Mouse (Mus musculus): ENCODE measurements around the gene Zfp691. TPM values are rescaled to one million over a fixed set of nuclear protein-coding genes. Genes with fewer than 3 reads are reported as not detected.

Gene Zfp691
- polyA plus RNA-seq, 1 experiment from 2014 or later, result 9.3 TPM

DNA sequence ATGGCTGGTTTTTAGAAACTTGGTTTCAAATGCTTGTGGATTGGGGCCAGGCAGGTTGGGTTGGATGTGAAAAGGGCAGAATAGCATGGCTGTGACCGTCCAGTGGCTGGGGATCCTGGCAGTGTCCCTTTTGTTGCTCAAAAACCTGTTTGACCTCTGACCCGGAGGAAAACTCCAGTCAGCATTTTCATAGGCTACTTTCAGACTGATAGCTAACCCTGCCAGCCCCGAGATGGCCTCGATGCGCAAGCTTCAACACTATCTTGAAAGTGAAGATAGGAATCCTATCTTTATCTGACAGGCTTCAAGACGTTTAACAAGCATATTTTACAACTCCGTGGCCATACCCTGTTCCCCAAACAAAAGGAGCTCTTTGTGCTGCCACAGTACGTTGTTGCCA lies 36.7 kb downstream of the Zfp691 start:
- Histone ChIP-seq H3K27ac (ENCODE audit: low read length) (no peak overlapping the region), H3K4me2 (ENCODE audit: low read depth, low read length) (no peak overlapping the region), H3K36me3 (ENCODE audit: control insufficient read depth, insufficient read depth, low read length) (peaks cover 47% of the 10 kb centered on the region), H3K4me3 (ENCODE audit: low read length) (no peak overlapping the region), H3K9me3 (ENCODE audit: control insufficient read depth, low read length) (no peaks in the 10 kb centered on the region), H3K4me1 (replicated peaks; ENCODE audit: control insufficient read depth, insufficient read depth, low read length) (peaks cover 4% of the 10 kb centered on the region; the same call in 1 of the 2 replicates), H3K9ac (ENCODE audit: low read length) (no peak overlapping the region), H3K27me3 (ENCODE audit: control insufficient read depth, insufficient read depth, low read depth, low read length) (no peaks in the 10 kb centered on the region)
- 70% methylated on average over 8 of the region's 8 CpGs for WGBS
- ATAC-seq (ENCODE audit: low read depth), result no peak

DNA sequence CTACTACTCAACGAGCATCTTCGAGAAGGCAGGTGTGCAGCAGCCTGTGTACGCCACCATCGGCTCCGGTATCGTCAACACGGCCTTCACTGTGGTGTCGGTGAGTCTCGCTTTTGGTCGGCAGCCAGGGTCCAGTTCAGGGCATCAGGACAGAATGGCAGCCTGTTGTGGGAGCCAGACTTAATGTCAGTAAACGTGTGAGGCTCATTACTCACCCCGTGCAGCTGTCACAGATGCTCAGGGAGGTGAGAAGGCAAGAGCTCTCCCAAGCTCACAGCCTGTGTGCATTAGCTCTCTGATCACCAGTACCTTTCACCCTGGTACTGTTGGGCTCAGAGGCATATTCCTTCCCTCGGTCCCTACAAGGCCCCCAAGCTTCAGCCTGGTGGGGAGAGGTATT lies 40.1 kb downstream of the Zfp691 start:
- Histone ChIP-seq H3K9me3 (ENCODE audit: control insufficient read depth, low read length) (no peaks in the 10 kb centered on the region), H3K27me3 (ENCODE audit: control insufficient read depth, insufficient read depth, low read depth, low read length) (no peaks in the 10 kb centered on the region), H3K36me3 (ENCODE audit: control insufficient read depth, insufficient read depth, low read length) (peaks cover 54% of the 10 kb centered on the region), H3K9ac (ENCODE audit: low read length) (no peak overlapping the region), H3K27ac (ENCODE audit: low read length) (no peak overlapping the region), H3K4me3 (ENCODE audit: low read length) (no peak overlapping the region), H3K4me2 (ENCODE audit: low read depth, low read length) (no peak overlapping the region), H3K4me1 (replicated peaks; ENCODE audit: control insufficient read depth, insufficient read depth, low read length) (peaks cover 4% of the 10 kb centered on the region; the same call in 1 of the 2 replicates)
- WGBS, result 87% methylated on average over 13 of the region's 13 CpGs
- no peak for ATAC-seq (ENCODE audit: low read depth)

DNA sequence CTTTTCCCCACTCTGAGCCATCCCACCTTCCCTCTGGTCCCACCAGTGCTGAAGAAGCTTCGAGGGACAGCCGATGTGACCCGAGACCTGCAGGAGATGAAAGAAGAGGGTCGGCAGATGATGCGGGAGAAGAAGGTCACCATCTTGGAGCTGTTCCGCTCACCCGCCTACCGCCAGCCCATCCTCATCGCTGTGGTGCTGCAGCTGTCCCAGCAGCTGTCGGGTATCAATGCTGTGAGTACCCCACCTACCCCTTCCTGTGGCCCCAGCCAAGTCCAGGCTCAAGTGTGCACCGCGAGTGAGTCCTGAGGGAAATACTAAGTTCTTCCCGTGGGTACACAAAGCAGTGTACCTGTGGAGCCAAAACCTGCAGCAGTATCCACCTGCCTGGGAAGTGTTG lies 40.7 kb downstream of the Zfp691 start:
- no peaks in the 10 kb centered on the region for H3K27me3 ChIP-seq (ENCODE audit: control insufficient read depth, insufficient read depth, low read depth, low read length)
- peaks cover 4% of the 10 kb centered on the region; the same call in 1 of the 2 replicates for H3K4me1 ChIP-seq (replicated peaks; ENCODE audit: control insufficient read depth, insufficient read depth, low read length)
- H3K36me3 ChIP-seq (ENCODE audit: control insufficient read depth, insufficient read depth, low read length), result peaks cover 54% of the 10 kb centered on the region
- no peaks in the 10 kb centered on the region for H3K9me3 ChIP-seq (ENCODE audit: control insufficient read depth, low read length)
- H3K9ac ChIP-seq (ENCODE audit: low read length), result no peak overlapping the region
- no peak for ATAC-seq (ENCODE audit: low read depth)
- H3K27ac ChIP-seq (ENCODE audit: low read length), result no peak overlapping the region
- H3K4me2 ChIP-seq (ENCODE audit: low read depth, low read length), result no peak overlapping the region
- 88% methylated on average over 13 of the region's 13 CpGs for WGBS
- no peak overlapping the region for H3K4me3 ChIP-seq (ENCODE audit: low read length)

DNA sequence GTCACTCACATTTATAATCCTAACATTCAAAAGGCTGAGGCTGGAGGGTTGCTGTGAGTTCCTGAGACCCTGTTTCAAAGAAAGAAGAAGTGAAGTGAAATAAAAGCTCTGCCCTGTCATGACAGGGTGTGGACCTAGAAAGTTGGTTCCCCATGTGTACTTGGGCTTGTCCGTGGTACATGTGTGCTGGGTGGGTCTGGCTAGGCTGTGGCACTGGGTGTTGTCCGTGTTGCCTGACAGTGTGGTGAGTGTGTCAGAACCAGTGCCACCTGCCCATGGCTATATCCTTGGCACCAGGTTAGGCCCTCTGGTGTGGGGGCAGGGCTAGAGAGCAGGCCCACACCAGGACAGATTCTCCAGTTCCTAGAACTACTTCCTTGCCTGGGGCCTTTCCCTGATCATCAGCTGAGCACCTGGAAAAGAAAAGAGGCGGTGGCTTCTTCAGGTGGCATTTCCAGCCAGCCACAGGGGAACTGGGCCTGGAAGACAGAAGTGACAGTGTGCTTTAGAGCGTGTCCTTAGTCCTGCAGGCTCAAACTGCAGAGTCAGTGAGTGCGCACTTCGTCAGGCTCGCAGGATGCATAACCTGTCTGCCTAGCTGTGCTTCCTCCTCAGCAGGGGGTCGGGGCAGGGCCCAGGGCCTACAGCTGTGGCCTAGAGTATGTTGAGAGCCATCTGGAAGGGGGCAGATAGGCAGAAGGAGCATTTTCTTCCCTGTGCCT lies 42.6 kb downstream of the Zfp691 start:
- Histone ChIP-seq H3K4me3 (ENCODE audit: low read length) (no peak overlapping the region), H3K36me3 (ENCODE audit: control insufficient read depth, insufficient read depth, low read length) (peaks cover 44% of the 10 kb centered on the region), H3K4me1 (replicated peaks; ENCODE audit: control insufficient read depth, insufficient read depth, low read length) (no peaks in the 10 kb centered on the region), H3K4me2 (ENCODE audit: low read depth, low read length) (no peak overlapping the region), H3K27me3 (ENCODE audit: control insufficient read depth, insufficient read depth, low read depth, low read length) (no peaks in the 10 kb centered on the region), H3K9ac (ENCODE audit: low read length) (no peak overlapping the region), H3K27ac (ENCODE audit: low read length) (no peak overlapping the region), H3K9me3 (ENCODE audit: control insufficient read depth, low read length) (no peaks in the 10 kb centered on the region)
- 84% methylated on average over 8 of the region's 8 CpGs for WGBS
- no peak for ATAC-seq (ENCODE audit: low read depth)

DNA sequence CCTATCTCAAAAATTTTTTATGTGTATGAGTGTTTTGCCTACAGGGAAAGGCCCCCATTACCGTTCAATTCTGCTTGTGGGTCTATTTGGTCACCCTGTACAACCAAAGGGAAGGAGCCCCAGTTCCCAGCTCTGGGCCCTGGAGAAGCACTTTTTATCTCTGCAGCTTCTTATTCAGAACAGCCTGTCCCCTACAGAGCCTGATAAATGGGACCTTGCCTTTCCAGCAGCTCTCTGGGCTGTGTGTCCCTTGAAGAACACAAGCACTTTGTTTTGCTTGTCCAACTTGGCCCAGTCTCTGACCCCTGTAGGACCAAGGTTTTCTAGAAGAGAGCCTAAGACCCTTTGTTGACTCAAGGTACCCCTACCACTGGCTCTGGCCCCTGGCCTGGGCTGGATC lies 44.9 kb downstream of the Zfp691 start:
- Histone ChIP-seq H3K4me2 (ENCODE audit: low read depth, low read length) (no peak overlapping the region), H3K9ac (ENCODE audit: low read length) (no peak overlapping the region), H3K36me3 (ENCODE audit: control insufficient read depth, insufficient read depth, low read length) (peaks cover 23% of the 10 kb centered on the region), H3K4me3 (ENCODE audit: low read length) (no peak overlapping the region), H3K4me1 (replicated peaks; ENCODE audit: control insufficient read depth, insufficient read depth, low read length) (peaks cover 4% of the 10 kb centered on the region; the same call in 1 of the 2 replicates), H3K27me3 (ENCODE audit: control insufficient read depth, insufficient read depth, low read depth, low read length) (no peaks in the 10 kb centered on the region), H3K27ac (ENCODE audit: low read length) (no peak overlapping the region), H3K9me3 (ENCODE audit: control insufficient read depth, low read length) (no peaks in the 10 kb centered on the region)
- ATAC-seq (ENCODE audit: low read depth), result no peak
- WGBS, result 89% methylated on average over 1 of the region's 1 CpGs

DNA sequence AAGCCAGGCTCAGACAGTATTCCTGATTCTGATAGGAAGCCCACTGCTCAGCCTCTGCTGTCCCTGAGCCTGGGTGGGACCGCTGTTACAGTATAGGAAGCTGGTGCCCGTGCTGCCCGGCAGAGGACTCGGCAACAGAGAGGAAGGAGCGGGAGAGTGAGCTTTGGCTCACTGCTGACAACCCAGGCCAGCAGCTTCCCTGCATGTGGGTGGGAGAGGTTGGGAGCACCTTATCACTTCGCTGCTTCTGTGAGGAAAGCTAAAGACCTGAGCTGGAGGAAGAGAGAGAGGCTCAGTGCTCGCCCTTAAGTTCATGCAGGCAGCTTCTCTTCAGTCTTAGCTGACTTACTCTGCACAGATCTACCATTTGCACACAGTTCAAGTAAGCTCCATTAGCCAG lies 45.4 kb downstream of the Zfp691 start:
- Histone ChIP-seq H3K4me3 (ENCODE audit: low read length) (no peak overlapping the region), H3K9ac (ENCODE audit: low read length) (no peak overlapping the region), H3K27me3 (ENCODE audit: control insufficient read depth, insufficient read depth, low read depth, low read length) (no peaks in the 10 kb centered on the region), H3K9me3 (ENCODE audit: control insufficient read depth, low read length) (no peaks in the 10 kb centered on the region), H3K27ac (ENCODE audit: low read length) (no peak overlapping the region), H3K4me2 (ENCODE audit: low read depth, low read length) (no peak overlapping the region), H3K4me1 (replicated peaks; ENCODE audit: control insufficient read depth, insufficient read depth, low read length) (peaks cover 4% of the 10 kb centered on the region; the same call in 1 of the 2 replicates), H3K36me3 (ENCODE audit: control insufficient read depth, insufficient read depth, low read length) (peaks cover 20% of the 10 kb centered on the region)
- ATAC-seq (ENCODE audit: low read depth), result no peak
- 76% methylated on average over 7 of the region's 7 CpGs for WGBS

DNA sequence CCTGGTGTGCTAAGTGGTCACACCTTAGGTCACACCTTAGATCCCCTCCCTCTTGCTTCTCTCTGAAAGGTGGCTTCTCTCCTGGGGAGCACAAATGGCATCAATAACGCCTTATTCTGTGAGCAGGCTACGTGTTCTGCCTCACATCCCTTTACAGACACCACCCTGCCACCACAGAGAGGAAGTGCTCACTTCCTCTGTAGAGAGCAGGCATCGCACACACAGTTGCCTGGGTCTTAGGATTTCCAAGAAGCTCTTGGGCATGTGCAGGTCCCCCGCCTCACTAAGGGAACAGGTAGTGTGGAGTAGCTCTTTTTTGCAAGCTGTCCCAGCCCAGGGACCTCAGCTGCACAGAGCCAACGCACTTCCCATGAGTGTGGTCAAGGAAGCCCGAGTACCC lies 46.8 kb downstream of the Zfp691 start:
- no peak for ATAC-seq (ENCODE audit: low read depth)
- Histone ChIP-seq H3K9ac (ENCODE audit: low read length) (no peak overlapping the region), H3K27ac (ENCODE audit: low read length) (no peak overlapping the region), H3K36me3 (ENCODE audit: control insufficient read depth, insufficient read depth, low read length) (peaks cover 11% of the 10 kb centered on the region; the same call in 1 of the 2 replicates), H3K4me3 (ENCODE audit: low read length) (no peak overlapping the region), H3K4me1 (replicated peaks; ENCODE audit: control insufficient read depth, insufficient read depth, low read length) (peaks cover 4% of the 10 kb centered on the region; the same call in 1 of the 2 replicates), H3K27me3 (ENCODE audit: control insufficient read depth, insufficient read depth, low read depth, low read length) (no peaks in the 10 kb centered on the region), H3K9me3 (ENCODE audit: control insufficient read depth, low read length) (no peaks in the 10 kb centered on the region), H3K4me2 (ENCODE audit: low read depth, low read length) (no peak overlapping the region)
- 65% methylated on average over 6 of the region's 6 CpGs for WGBS

DNA sequence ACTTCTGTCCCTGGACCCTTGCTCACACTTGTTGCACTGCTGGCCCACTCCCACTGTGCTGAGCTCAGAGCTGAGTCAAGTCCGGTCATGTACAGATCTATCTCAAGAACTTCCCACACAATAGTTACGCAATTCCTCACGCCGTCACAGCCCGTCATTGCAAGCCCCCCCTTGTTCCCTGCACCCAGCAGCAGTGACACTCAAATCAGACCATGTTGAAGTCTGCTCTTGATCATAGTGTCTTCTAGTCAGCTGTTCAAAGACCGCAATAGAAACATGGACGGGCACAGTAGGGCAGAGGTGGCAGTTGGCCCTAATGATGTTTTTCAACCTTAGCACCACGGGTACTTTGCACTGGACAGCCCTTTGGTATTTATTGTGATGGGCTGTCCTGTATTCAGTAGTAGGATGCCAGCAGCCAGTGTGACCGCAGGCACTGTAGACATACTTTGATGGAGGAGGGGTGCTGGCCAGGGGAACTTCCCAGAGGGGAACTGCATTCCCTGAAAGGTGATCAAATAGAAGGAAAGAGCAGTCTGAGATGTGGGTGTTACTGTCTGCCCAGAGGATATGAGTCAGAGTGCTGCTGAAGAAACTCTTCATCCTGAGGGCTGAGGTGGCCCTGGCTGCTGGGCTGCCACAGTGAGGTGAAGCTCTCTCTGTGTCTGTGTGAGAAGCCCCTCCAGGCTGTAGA lies 48.3 kb downstream of the Zfp691 start:
- Histone ChIP-seq H3K4me2 (ENCODE audit: low read depth, low read length) (no peak overlapping the region), H3K27ac (ENCODE audit: low read length) (no peak overlapping the region), H3K4me1 (replicated peaks; ENCODE audit: control insufficient read depth, insufficient read depth, low read length) (peaks cover 8% of the 10 kb centered on the region), H3K9ac (ENCODE audit: low read length) (no peak overlapping the region), H3K27me3 (ENCODE audit: control insufficient read depth, insufficient read depth, low read depth, low read length) (no peaks in the 10 kb centered on the region), H3K4me3 (ENCODE audit: low read length) (no peak overlapping the region), H3K36me3 (ENCODE audit: control insufficient read depth, insufficient read depth, low read length) (peaks cover 12% of the 10 kb centered on the region; the same call in 1 of the 2 replicates), H3K9me3 (ENCODE audit: control insufficient read depth, low read length) (no peaks in the 10 kb centered on the region)
- WGBS, result 60% methylated on average over 9 of the region's 9 CpGs
- ATAC-seq (ENCODE audit: low read depth), result 0 out of 2 replicates have a peak, but pooled peaks have one; percentile 17

DNA sequence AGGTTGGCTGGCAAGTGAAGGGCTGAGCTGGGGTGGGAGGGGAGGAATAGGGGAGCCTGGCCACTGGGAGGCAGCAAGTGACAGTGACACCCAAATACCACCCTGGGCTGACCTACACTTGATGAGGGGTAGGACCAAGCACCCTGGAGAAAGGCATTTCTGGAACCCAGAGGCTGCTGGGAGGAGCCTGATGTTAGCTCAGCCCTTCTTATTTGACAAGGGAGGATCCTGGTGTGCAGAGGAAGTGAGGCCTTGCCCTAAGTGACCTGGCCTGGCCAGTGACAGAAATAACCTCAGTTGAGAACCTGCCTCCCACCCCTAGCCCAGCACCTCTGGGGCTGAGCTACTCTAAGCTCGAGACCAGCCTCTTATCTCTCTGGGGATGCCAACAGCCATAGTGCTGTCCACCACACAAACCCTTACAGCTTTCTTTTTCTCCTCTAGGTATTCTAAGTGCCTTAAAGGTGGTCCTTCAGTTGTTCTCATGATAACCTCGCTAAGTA lies 49.2 kb downstream of the Zfp691 start:
- no peak overlapping the region for H3K4me2 ChIP-seq (ENCODE audit: low read depth, low read length)
- peaks cover 8% of the 10 kb centered on the region for H3K4me1 ChIP-seq (replicated peaks; ENCODE audit: control insufficient read depth, insufficient read depth, low read length)
- H3K27ac ChIP-seq (ENCODE audit: low read length), result no peak overlapping the region
- no peak overlapping the region for H3K9ac ChIP-seq (ENCODE audit: low read length)
- no peak overlapping the region for H3K4me3 ChIP-seq (ENCODE audit: low read length)
- peaks cover 12% of the 10 kb centered on the region; the same call in 1 of the 2 replicates for H3K36me3 ChIP-seq (ENCODE audit: control insufficient read depth, insufficient read depth, low read length)
- H3K9me3 ChIP-seq (ENCODE audit: control insufficient read depth, low read length), result no peaks in the 10 kb centered on the region
- H3K27me3 ChIP-seq (ENCODE audit: control insufficient read depth, insufficient read depth, low read depth, low read length), result no peaks in the 10 kb centered on the region
- WGBS, result 54% methylated on average over 2 of the region's 2 CpGs
- no peak for ATAC-seq (ENCODE audit: low read depth)

Data from lung, embryonic 16.5 days (tissue).